Mouse (Mus musculus) embryonic facial prominence, embryonic 12.5 days (tissue): ENCODE measurements around the gene Dhodh. TPM values are rescaled to one million over a fixed set of nuclear protein-coding genes. Genes with fewer than 3 reads are reported as not detected.

Experiments
- ATAC-seq: fragments of 200-750 bp; cut with Nextera tagmentation; 2 replicates; pipeline ENCODE4 v1.8.0; 2017; ENCODE audit not compliant: insufficient number of reproducible peaks, insufficient read depth, low FRiP score, low TSS enrichment
- H3K27ac ChIP-seq: fragments of 300-500 bp; sonication (generic); 2 replicates; pipeline ENCODE4 v1.5.1; 2016; ENCODE audit warnings: mild to moderate bottlenecking
- H3K27me3 ChIP-seq: fragments of 300-500 bp; sonication (generic); 2 replicates; pipeline ENCODE4 v1.6.1; 2016; ENCODE audit warnings: mild to moderate bottlenecking, moderate library complexity
- H3K36me3 ChIP-seq: fragments of 300-500 bp; sonication (generic); 2 replicates; pipeline ENCODE4 v1.6.1; 2016; ENCODE audit warnings: mild to moderate bottlenecking
- H3K4me1 ChIP-seq: fragments of 300-500 bp; sonication (generic); 2 replicates; pipeline ENCODE4 v1.6.1; 2016
- H3K4me2 ChIP-seq: fragments of 300-500 bp; sonication (generic); replicated peaks from 2 replicates; pipeline ENCODE4 v1.6.1; 2016; ENCODE audit warnings: mild to moderate bottlenecking, moderate library complexity
- H3K4me3 ChIP-seq: fragments of 300-500 bp; sonication (generic); 2 replicates; pipeline ENCODE4 v1.5.1; 2016; ENCODE audit warnings: mild to moderate bottlenecking
- H3K9ac ChIP-seq: fragments of 300-500 bp; sonication (generic); 2 replicates; pipeline ENCODE4 v1.6.1; 2016; ENCODE audit warnings: mild to moderate bottlenecking, moderate library complexity
- H3K9me3 ChIP-seq: fragments of 300-500 bp; sonication (generic); 2 replicates; pipeline ENCODE4 v1.6.1; 2016; ENCODE audit warnings: mild to moderate bottlenecking, moderate library complexity
- WGBS: fragments of 180-500 bp; shearing (Covaris S2); methylation state at CpG from one replicate; pipeline ENCODE4 v1.1.7; 2016; 5-methylcytosine and 5-hydroxymethylcytosine counted together
- polyA plus RNA-seq: library from polyadenylated mRNA; unstranded; fragments of >200 nt; fragmentation: Nextera tagmentation; extraction: Ambion mirVana; gene quantifications from 2 replicates; pipeline ENCODE4 v1.2.1, GENCODE M21; 2016

The Dhodh gene
- polyA plus RNA-seq, 1 experiment from 2014 or later = 50.4 TPM

DNA sequence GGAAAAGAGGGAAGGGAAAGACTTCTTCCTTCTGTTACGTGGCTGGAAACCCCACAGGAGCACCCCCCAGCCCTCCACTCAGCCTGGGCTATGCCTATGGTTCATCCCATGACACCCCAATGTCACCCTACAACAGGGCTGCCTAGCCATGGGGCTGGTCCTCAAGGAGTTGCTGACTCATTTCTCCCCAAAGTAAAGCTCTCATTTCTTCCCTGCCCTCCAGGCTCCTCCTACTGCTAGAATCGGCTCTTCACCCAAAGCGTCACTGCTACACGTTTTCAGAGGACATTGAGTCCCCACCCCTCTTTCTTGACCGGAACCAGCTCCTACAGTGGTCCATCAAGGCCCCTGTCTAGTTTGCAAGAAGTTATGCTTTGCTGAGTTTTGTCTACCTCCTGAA lies 66.3 kb downstream of the Dhodh start:
- Histone ChIP-seq H3K9ac (no peak overlapping the region), H3K4me3 (no peak overlapping the region), H3K27ac (no peak overlapping the region), H3K27me3 (no peaks in the 10 kb centered on the region), H3K4me2 (no peak overlapping the region), H3K9me3 (no peaks in the 10 kb centered on the region), H3K4me1 (0 out of 2 replicates have a peak, but pooled peaks cover 4% of the 10 kb centered on the region), H3K36me3 (peaks cover 11% of the 10 kb centered on the region)
- ATAC-seq = no peak
- WGBS = 71% methylated on average over 5 of the region's 5 CpGs

Other genes with a start within 250 kb of the Dhodh start
- 0.06 TPM in 1 of 2 replicates, not detected in the other for gene Pmfbp1, start 114.6 kb downstream of the Dhodh start, polyA plus RNA-seq
- 29.9 and 32.2 TPM in 2 replicates for gene Dhx38, start 42.8 kb downstream of the Dhodh start, polyA plus RNA-seq
- 21.2 and 22.4 TPM in 2 replicates for gene Txnl4b, start 42.8 kb downstream of the Dhodh start, polyA plus RNA-seq
- gene Hp, start 29.5 kb downstream of the Dhodh start, polyA plus RNA-seq = 0.55 and 0.90 TPM in 2 replicates
- gene Pkd1l3, start 5.8 kb upstream of the Dhodh start, polyA plus RNA-seq = 0.13 and 0.22 TPM in 2 replicates
- 157 and 165 TPM in 2 replicates for gene Ist1, start 84.6 kb upstream of the Dhodh start, polyA plus RNA-seq
- gene Zfp821, start 96.9 kb upstream of the Dhodh start, polyA plus RNA-seq = 58.2 and 60.6 TPM in 2 replicates
- gene Atxn1l, start 129.1 kb upstream of the Dhodh start, polyA plus RNA-seq = 9.3 and 9.6 TPM in 2 replicates
- 52.9 and 54.4 TPM in 2 replicates for gene Ap1g1, start 169.9 kb upstream of the Dhodh start, polyA plus RNA-seq